Mouse (Mus musculus): ENCODE data around the gene Cpxcr1.

Gene Cpxcr1

GRCm38 (mm10) chrX:116448644-116449043 is at the start of gene Cpxcr1:
Cpxcr1 (plus strand) TSS chrX:116448944.
- DNase-seq, result no peak

All from right cerebral cortex, adult 18-20 months (tissue).